Mouse (Mus musculus): ENCODE measurements around the gene Tomm40. TPM values are rescaled to one million over a fixed set of nuclear protein-coding genes. Genes with fewer than 3 reads are reported as not detected.

Gene Tomm40
- polyA plus RNA-seq, 1 experiment from 2014 or later, result 142 TPM

DNA sequence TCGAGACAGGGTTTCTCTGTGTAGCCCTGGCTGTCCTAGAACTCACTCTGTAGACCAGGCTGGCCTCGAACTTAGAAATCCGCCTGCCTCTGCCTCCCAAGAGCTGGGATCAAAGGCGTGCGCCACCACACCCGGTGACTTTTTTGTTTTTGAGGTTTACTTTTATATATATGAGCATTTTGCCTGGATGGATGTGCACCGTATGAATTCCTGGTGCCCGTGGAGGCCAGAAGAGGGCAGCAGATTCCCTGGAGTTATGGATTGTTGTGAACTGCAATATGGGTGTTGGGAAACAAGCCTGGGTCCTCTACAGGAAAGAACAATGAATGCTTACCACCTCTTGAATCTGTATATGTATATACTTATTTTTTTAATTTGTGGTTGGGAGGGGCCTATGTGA, 37.4 kb upstream of the Tomm40 start:
- ChIA-PET CTCF (interaction anchor here (1.2 to 3.6 kb wide), 3 partner anchors 10 to 44 kb away, joined by 3 to 15 read pairs (median 5); partner anchors contain the start of gene Cblc), POLR2A (no interaction called here)
- TF ChIP-seq CTCF (IDR thresholded peaks at IDR 0.05), result no peak
- in situ Hi-C loops (cut with MboI; ENCODE audit: low pct_unique_long_range_greater_than_20kb), result loop anchor here (5.0 kb wide), 1 partner anchor 35 kb away; no protein-coding TSS in a partner anchor
- DNase-seq (ENCODE audit: low read depth, low spot score) (no peak), ATAC-seq (no peak)
- H3K27me3 ChIP-seq, result no peaks in the 10 kb centered on the region

DNA sequence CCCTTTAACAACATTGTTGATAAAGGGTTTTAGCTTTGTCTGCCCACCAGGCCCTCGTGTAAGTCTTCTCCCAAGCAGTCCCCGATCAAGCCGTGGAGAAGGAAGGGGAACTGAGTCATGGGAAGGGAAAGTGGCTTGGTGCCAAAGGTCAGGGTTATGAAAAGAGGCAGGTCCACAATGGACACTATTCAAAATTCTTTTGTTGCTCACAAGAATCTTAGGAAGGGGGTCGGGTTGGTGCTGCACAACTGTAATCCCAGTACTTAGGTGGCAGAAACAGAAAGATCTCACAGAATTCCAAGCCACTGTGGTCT, 35.8 kb upstream of the Tomm40 start:
- ChIA-PET POLR2A (no interaction called here), CTCF (interaction anchor here (0.8 to 1.4 kb wide), 3 partner anchors 17 to 50 kb away, joined by 3 to 5 read pairs (median 3); partner anchors contain the start of gene Cblc)
- no peak for TF ChIP-seq CTCF (IDR thresholded peaks at IDR 0.05)
- in situ Hi-C loops (cut with MboI; ENCODE audit: low pct_unique_long_range_greater_than_20kb), result loop anchor here (5.0 kb wide), 1 partner anchor 36 kb away; no protein-coding TSS in a partner anchor
- ATAC-seq (no peak), DNase-seq (ENCODE audit: low read depth, low spot score) (no peak)
- no peaks in the 10 kb centered on the region for H3K27me3 ChIP-seq

DNA sequence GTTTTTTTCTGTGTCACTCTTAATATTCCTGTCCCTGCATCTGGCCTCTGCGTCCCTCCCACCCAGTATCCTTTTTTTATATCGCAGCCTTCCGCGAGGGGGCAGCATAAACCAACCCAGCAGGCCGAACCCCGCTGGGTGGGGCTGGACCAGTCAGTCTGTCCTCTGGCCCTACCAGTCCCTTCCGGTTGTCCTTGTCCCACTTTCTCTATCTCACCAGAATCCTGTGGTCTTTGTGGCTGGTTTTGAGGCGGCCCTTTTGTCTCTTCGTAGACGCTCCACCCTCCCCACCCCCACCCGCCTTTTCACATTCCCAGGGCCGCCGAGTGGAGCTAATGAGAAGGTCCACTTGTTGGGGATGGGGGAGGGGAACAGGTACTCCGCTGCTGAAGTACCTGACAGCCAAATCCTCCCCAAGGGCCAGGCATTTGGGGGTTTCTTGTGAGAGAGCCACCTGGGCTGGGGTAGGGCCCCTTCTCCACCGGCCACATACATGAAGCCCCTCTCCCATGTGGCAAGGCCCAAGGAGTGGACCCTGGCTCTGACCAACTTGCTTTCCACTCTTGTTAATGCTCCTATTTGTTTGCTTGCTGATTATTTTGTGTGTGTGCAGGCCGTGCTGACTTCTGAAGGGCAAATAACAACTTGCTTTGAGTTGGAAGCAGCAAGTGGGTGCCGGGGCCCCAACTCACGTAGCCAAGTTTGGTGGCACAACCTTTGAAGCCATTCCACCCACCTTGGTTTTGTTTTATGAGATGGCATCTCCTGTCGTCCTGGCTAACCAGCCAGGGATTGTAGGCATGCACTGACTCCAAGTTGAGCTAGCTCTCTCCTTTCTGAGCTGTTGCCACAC, 35.2 kb upstream of the Tomm40 start, which contains the start of gene Nectin2:
Gene Nectin2 (minus strand): TSS at position 267 of the 853 bp plus-strand sequence.
- no peaks in the 10 kb centered on the region for H3K27me3 ChIP-seq
- ChIA-PET POLR2A (no interaction called here), CTCF (interaction anchor here (0.8 to 1.4 kb wide), 3 partner anchors 18 to 50 kb away, joined by 3 to 5 read pairs (median 3); partner anchors contain the start of gene Cblc)
- no peak for TF ChIP-seq CTCF (IDR thresholded peaks at IDR 0.05)
- in situ Hi-C loops (cut with MboI; ENCODE audit: low pct_unique_long_range_greater_than_20kb), result loop anchor here (5.0 kb wide), 1 partner anchor 37 kb away; no protein-coding TSS in a partner anchor
- ATAC-seq (peak; percentile 72), DNase-seq (ENCODE audit: low read depth, low spot score) (peak; percentile 64)

DNA sequence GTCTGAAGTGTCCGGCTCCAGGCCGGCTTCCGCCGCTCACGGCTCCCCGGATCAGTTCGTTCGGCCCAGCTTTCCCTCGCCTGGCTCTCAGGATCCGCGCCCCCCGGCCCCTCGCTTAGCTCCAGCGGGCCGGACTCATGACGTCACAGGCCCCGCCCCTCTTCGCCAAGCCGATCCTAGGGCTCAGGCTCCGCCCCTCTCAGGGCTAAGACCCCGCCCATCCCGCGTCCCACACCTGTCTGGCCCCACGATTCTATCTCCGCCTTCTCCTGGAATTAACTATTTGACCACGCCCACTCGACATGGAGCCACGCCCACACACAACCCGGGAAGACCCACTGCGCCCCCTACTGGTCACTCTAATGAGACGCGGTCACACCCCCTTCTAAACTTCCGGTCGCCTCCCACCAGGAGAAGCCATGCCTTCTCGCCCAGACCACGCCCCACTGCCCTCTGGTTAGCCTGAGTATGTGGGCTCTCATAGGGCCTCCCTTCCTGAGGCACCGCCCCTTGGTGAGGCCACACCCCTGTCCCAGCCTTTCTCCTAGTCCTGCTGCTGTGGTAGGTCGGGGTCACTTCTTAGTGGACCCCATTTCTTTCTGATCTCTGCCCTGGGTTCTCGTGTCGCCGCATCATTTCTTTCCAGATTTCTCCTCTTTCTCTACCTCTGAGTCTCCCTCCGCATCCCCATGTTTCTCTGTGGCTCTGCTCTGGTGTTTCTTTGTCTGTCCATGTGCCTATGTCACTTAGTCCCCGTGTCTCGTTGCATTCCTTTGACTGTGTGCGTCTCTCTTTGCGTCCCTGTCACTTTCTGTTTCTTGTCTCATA, 34.4 kb upstream of the Tomm40 start:
- CTCF ChIA-PET, result interaction anchor here (0.6 to 1.6 kb wide), 3 partner anchors 41 to 127 kb away, joined by 3 to 4 read pairs (median 3); no protein-coding TSS in a partner anchor
- POLR2A ChIA-PET, result no interaction called here

DNA sequence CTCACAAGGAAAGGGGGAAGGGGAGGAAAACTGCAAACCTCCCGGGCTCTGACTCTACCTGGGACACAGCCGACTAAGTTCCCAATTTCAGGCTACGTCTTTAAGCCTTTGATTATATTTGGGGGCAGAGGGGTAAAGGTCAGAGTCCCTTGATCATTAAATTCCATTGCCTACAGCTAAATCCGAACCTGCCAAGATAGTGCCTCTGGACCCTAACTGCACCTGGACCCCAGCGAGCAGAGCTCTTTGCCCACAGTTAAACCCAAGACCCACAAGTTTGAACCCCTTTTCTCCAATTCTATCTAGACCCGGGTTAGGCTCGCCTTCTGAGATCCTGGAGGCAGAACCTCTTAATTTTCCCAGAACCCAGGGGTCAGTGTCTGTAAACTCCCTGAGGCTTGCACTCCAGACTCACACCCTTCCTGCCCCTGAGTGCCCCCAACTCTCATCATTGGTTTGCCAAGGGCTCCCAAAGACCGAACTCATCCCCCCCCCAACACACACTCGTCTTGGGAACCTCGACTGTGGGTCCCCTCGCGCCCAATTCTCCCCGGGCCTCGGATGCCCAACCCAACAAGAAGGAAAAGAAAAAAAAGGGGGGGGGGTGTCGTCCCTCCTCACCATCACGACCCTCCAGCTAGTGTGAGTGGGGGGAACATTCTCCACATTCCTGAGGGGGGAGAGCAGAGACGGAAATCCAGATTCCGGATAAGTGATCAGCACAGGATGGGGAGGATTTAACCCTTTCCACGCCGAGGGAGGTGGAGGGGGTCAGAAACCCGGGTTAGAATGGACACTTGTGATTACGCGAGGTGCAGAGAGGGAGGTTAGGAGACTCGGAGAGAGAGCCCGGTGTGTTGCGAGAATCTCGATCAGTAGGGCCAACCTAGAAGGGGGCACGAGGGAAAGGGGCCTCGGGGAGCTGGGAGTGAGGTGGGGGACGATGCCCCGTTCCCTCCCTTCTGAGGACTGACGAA, 33.3 kb upstream of the Tomm40 start:
- TF ChIP-seq CTCF (IDR thresholded peaks at IDR 0.05), result no peak
- DNase-seq (ENCODE audit: low read depth, low spot score) (no peak), ATAC-seq (no peak)
- CTCF ChIA-PET, result interaction anchor here (0.6 to 1.6 kb wide), 3 partner anchors 42 to 128 kb away, joined by 3 to 4 read pairs (median 3); no protein-coding TSS in a partner anchor
- in situ Hi-C loops (cut with MboI; ENCODE audit: low pct_unique_long_range_greater_than_20kb), result no loop called here
- no peaks in the 10 kb centered on the region for H3K27me3 ChIP-seq
- POLR2A ChIA-PET, result interaction anchor here (0.6 to 0.7 kb wide), 2 partner anchors 32 to 49 kb away, joined by 3 to 6 read pairs; no protein-coding TSS in a partner anchor

More for the DNA sequence above, 34.4 kb upstream of the Tomm40 start:
- peak; percentile 98 for DNase-seq (ENCODE audit: low read depth, low spot score)
- H3K27me3 ChIP-seq, result no peaks in the 10 kb centered on the region
- ATAC-seq, result peak; percentile 95
- no peak for TF ChIP-seq CTCF (IDR thresholded peaks at IDR 0.05)
- in situ Hi-C loops (cut with MboI; ENCODE audit: low pct_unique_long_range_greater_than_20kb), result loop anchor here (5.0 kb wide), 1 partner anchor 38 kb away; no protein-coding TSS in a partner anchor

DNA sequence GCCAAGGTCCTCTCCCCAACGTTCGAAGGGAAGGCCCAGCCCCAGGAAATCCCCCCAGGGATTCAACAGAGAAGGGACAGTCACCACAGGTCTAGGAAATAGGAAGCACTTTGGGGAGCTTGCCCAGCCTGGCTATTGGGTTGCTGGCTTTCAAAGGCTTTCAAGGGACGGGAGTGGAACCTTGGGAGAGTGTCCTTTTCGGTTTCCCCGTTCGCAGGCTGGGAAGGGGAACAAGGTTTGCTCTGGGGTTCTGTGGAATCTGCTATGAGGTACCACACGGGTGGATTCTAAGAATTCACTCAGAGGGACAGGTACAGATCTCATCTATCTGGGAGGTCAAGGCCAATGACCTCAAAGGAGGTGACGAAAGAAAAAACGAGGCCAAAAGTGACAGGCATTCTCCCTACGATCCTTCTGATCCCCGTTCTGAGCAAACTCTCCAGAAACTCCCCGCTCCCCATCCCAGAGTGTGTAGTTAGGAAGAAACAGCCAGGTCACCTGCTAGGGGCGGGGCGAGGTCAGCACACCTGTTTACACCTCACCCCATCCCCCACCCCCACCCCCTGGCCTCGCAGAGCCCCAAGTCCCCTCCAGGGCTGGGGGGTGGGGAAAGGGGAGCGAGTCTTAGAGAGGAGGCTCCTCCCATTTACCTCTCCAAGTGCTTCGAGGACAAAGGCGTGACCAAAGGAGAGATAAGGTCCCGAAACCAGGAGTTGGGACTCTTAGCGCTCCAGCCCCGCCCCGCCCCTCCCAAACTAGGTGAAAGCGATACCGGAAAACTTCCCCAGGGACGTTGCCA, 32.4 kb upstream of the Tomm40 start:
- no peak for TF ChIP-seq CTCF (IDR thresholded peaks at IDR 0.05)
- ChIA-PET CTCF (no interaction called here), POLR2A (interaction anchor here (0.6 to 0.7 kb wide), 2 partner anchors 31 to 50 kb away, joined by 3 to 6 read pairs; no protein-coding TSS in a partner anchor)
- ATAC-seq, result no peak
- no peaks in the 10 kb centered on the region for H3K27me3 ChIP-seq
- DNase-seq (ENCODE audit: low read depth, low spot score), result no peak
- in situ Hi-C loops (cut with MboI; ENCODE audit: low pct_unique_long_range_greater_than_20kb), result no loop called here

- in situ Hi-C loops (cut with MboI; ENCODE audit: low pct_unique_long_range_greater_than_20kb), result no loop called here
- ChIA-PET CTCF (no interaction called here), POLR2A (no interaction called here)
- ATAC-seq (peak; percentile 10), DNase-seq (ENCODE audit: low read depth, low spot score) (no peak)
- TF ChIP-seq CTCF (IDR thresholded peaks at IDR 0.05), result no peak
- H3K27me3 ChIP-seq, result no peaks in the 10 kb centered on the region
Observed at GRCm38 (mm10) chr7:19746426-19747201, 31.4 kb upstream of the Tomm40 start.

DNA sequence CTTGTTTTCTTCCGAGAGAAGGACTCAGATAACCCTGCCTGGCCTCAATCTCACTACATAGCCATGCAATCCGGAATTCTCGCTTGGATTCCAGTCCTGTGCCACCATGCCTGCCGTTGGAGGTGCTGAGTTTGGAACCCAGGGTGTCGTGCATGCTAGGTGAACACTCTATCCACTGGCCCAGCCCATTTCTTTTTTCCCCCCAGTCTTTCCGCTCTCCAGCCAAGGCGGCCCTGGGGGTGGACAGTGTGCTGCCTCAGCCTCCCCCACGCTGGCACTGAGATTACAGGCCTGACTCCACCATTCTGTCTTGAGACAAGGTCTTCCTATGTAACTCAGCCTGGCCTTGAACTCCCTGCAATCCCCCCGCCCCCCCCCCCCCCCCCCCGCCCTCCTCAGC, 30.7 kb upstream of the Tomm40 start:
- no peak for ATAC-seq
- in situ Hi-C loops (cut with MboI; ENCODE audit: low pct_unique_long_range_greater_than_20kb), result no loop called here
- POLR2A ChIA-PET, result no interaction called here

More for the DNA sequence above, 30.7 kb upstream of the Tomm40 start:
- H3K27me3 ChIP-seq, result no peaks in the 10 kb centered on the region
- no peak for TF ChIP-seq CTCF (IDR thresholded peaks at IDR 0.05)
- CTCF ChIA-PET, result no interaction called here
- no peak for DNase-seq (ENCODE audit: low read depth, low spot score)

All from Patski (cell line).